Mouse (Mus musculus): ENCODE measurements around the gene Rhou. TPM values are rescaled to one million over a fixed set of nuclear protein-coding genes. Genes with fewer than 3 reads are reported as not detected.

Gene Rhou
- polyA plus RNA-seq, 1 experiment, result 3.5 TPM

GRCm38 (mm10) chr8:123648245-123649170 lies 5.2 kb upstream of the Rhou start:
- WGBS, result 85% methylated on average over 17 of the region's 17 CpGs
- H3K36me3 ChIP-seq (ENCODE audit: control insufficient read depth, insufficient read depth, low read length), result no peaks in the 10 kb centered on the region
- TF ChIP-seq POLR2A (IDR thresholded peaks at IDR 0.05; ENCODE audit: control insufficient read depth, extremely low read depth, insufficient read depth, low read length, poor library complexity), result no peak
- TF ChIP-seq CTCF (IDR thresholded peaks at IDR 0.05; ENCODE audit: borderline replicate concordance, control insufficient read depth, extremely low read depth, insufficient read depth, low read length, poor library complexity), result no peak
- H3K4me1 ChIP-seq (replicated peaks; ENCODE audit: control insufficient read depth, insufficient read depth, low read length), result no peaks in the 10 kb centered on the region; the same call in 1 of the 2 replicates
- no peak overlapping the region for H3K4me3 ChIP-seq (ENCODE audit: control insufficient read depth, insufficient read depth, low read length)
- no peak overlapping the region for H3K27ac ChIP-seq (ENCODE audit: control insufficient read depth, insufficient read depth, low read length)
- no peak for DNase-seq
- no peaks in the 10 kb centered on the region; the same call in 1 of the 2 replicates for H3K27me3 ChIP-seq (ENCODE audit: control insufficient read depth, insufficient read depth, low read length)

- DNase-seq, result no peak
- Histone ChIP-seq H3K4me3 (ENCODE audit: control insufficient read depth, insufficient read depth, low read length) (no peak overlapping the region), H3K36me3 (ENCODE audit: control insufficient read depth, insufficient read depth, low read length) (no peaks in the 10 kb centered on the region), H3K27me3 (ENCODE audit: control insufficient read depth, insufficient read depth, low read length) (peaks cover 8% of the 10 kb centered on the region), H3K4me1 (replicated peaks; ENCODE audit: control insufficient read depth, insufficient read depth, low read length) (no peaks in the 10 kb centered on the region; the same call in 1 of the 2 replicates), H3K27ac (ENCODE audit: control insufficient read depth, insufficient read depth, low read length) (no peak overlapping the region)
- no peak for TF ChIP-seq CTCF (IDR thresholded peaks at IDR 0.05; ENCODE audit: borderline replicate concordance, control insufficient read depth, extremely low read depth, insufficient read depth, low read length, poor library complexity)
- TF ChIP-seq POLR2A (IDR thresholded peaks at IDR 0.05; ENCODE audit: control insufficient read depth, extremely low read depth, insufficient read depth, low read length, poor library complexity), result no peak
- 92% methylated on average over 12 of the region's 12 CpGs for WGBS
These were observed 4.2 kb upstream of the Rhou start for GRCm38 (mm10) chr8:123649483-123649882.

GRCm38 (mm10) chr8:123651390-123652098 lies 2.2 kb upstream of the Rhou start:
- TF ChIP-seq CTCF (IDR thresholded peaks at IDR 0.05; ENCODE audit: borderline replicate concordance, control insufficient read depth, extremely low read depth, insufficient read depth, low read length, poor library complexity), result no peak
- TF ChIP-seq POLR2A (IDR thresholded peaks at IDR 0.05; ENCODE audit: control insufficient read depth, extremely low read depth, insufficient read depth, low read length, poor library complexity), result no peak
- 88% methylated on average over 5 of the region's 5 CpGs for WGBS
- H3K36me3 ChIP-seq (ENCODE audit: control insufficient read depth, insufficient read depth, low read length), result no peaks in the 10 kb centered on the region
- peaks cover 8% of the 10 kb centered on the region for H3K27me3 ChIP-seq (ENCODE audit: control insufficient read depth, insufficient read depth, low read length)
- H3K4me1 ChIP-seq (replicated peaks; ENCODE audit: control insufficient read depth, insufficient read depth, low read length), result no peaks in the 10 kb centered on the region; the same call in 1 of the 2 replicates
- no peak for DNase-seq
- no peak overlapping the region for H3K27ac ChIP-seq (ENCODE audit: control insufficient read depth, insufficient read depth, low read length)
- H3K4me3 ChIP-seq (ENCODE audit: control insufficient read depth, insufficient read depth, low read length), result no peak overlapping the region

GRCm38 (mm10) chr8:123652641-123653040 lies 1.1 kb upstream of the Rhou start:
- H3K27ac ChIP-seq (ENCODE audit: control insufficient read depth, insufficient read depth, low read length), result no peak overlapping the region
- WGBS, result 75% methylated on average over 4 of the region's 4 CpGs
- no peak for DNase-seq
- H3K4me1 ChIP-seq (replicated peaks; ENCODE audit: control insufficient read depth, insufficient read depth, low read length), result no peaks in the 10 kb centered on the region; the same call in 1 of the 2 replicates
- H3K4me3 ChIP-seq (ENCODE audit: control insufficient read depth, insufficient read depth, low read length), result no peak overlapping the region
- no peak for TF ChIP-seq POLR2A (IDR thresholded peaks at IDR 0.05; ENCODE audit: control insufficient read depth, extremely low read depth, insufficient read depth, low read length, poor library complexity)
- no peak for TF ChIP-seq CTCF (IDR thresholded peaks at IDR 0.05; ENCODE audit: borderline replicate concordance, control insufficient read depth, extremely low read depth, insufficient read depth, low read length, poor library complexity)
- peaks cover 8% of the 10 kb centered on the region for H3K27me3 ChIP-seq (ENCODE audit: control insufficient read depth, insufficient read depth, low read length)
- H3K36me3 ChIP-seq (ENCODE audit: control insufficient read depth, insufficient read depth, low read length), result no peaks in the 10 kb centered on the region

GRCm38 (mm10) chr8:123653994-123654569 lies 353 bp downstream of the Rhou start:
- Histone ChIP-seq H3K27ac (ENCODE audit: control insufficient read depth, insufficient read depth, low read length) (no peak overlapping the region), H3K36me3 (ENCODE audit: control insufficient read depth, insufficient read depth, low read length) (no peaks in the 10 kb centered on the region), H3K4me1 (replicated peaks; ENCODE audit: control insufficient read depth, insufficient read depth, low read length) (no peaks in the 10 kb centered on the region; the same call in 1 of the 2 replicates), H3K4me3 (ENCODE audit: control insufficient read depth, insufficient read depth, low read length) (peak overlapping the region; percentile 33), H3K27me3 (ENCODE audit: control insufficient read depth, insufficient read depth, low read length) (peaks cover 8% of the 10 kb centered on the region)
- 6% methylated on average over 77 of the region's 77 CpGs for WGBS
- no peak for TF ChIP-seq POLR2A (IDR thresholded peaks at IDR 0.05; ENCODE audit: control insufficient read depth, extremely low read depth, insufficient read depth, low read length, poor library complexity)
- TF ChIP-seq CTCF (IDR thresholded peaks at IDR 0.05; ENCODE audit: borderline replicate concordance, control insufficient read depth, extremely low read depth, insufficient read depth, low read length, poor library complexity), result no peak
- DNase-seq, result peak; percentile 3

- Histone ChIP-seq H3K27me3 (ENCODE audit: control insufficient read depth, insufficient read depth, low read length) (peaks cover 8% of the 10 kb centered on the region), H3K4me3 (ENCODE audit: control insufficient read depth, insufficient read depth, low read length) (no peak overlapping the region), H3K36me3 (ENCODE audit: control insufficient read depth, insufficient read depth, low read length) (no peaks in the 10 kb centered on the region), H3K27ac (ENCODE audit: control insufficient read depth, insufficient read depth, low read length) (no peak overlapping the region), H3K4me1 (replicated peaks; ENCODE audit: control insufficient read depth, insufficient read depth, low read length) (no peaks in the 10 kb centered on the region; the same call in 1 of the 2 replicates)
- WGBS, result 67% methylated on average over 5 of the region's 5 CpGs
- no peak for DNase-seq
- TF ChIP-seq CTCF (IDR thresholded peaks at IDR 0.05; ENCODE audit: borderline replicate concordance, control insufficient read depth, extremely low read depth, insufficient read depth, low read length, poor library complexity) (no peak), POLR2A (IDR thresholded peaks at IDR 0.05; ENCODE audit: control insufficient read depth, extremely low read depth, insufficient read depth, low read length, poor library complexity) (no peak)
These were observed 1.0 kb downstream of the Rhou start for GRCm38 (mm10) chr8:123654763-123655162.

Data from thymus, adult 2 months (tissue).